Mouse (Mus musculus) hindbrain, embryonic 14.5 days (tissue): ENCODE results near the gene Pomgnt1. TPM values are rescaled to one million over a fixed set of nuclear protein-coding genes. Genes with fewer than 3 reads are reported as not detected.

Experiments used
- ATAC-seq: fragments of 200-750 bp; cut with Nextera tagmentation; 2 replicates; pipeline ENCODE4 v1.8.0; 2017; ENCODE audit warnings: moderate number of reproducible peaks, mild to moderate bottlenecking, moderate TSS enrichment, moderate library complexity; ENCODE audit not compliant: low FRiP score
- DNase-seq: peaks from one replicate; pipeline ENCODE4 v3.0.0-alpha.2; 2015; ENCODE audit warnings: low spot score
- H3K27ac ChIP-seq: fragments of 300-500 bp; sonication (generic); 2 replicates; pipeline ENCODE4 v1.5.1; 2014; ENCODE audit warnings: mild to moderate bottlenecking, moderate library complexity
- H3K27me3 ChIP-seq: fragments of 300-500 bp; sonication (generic); 2 replicates; pipeline ENCODE4 v1.6.1; 2014; ENCODE audit warnings: mild to moderate bottlenecking, low read length, mixed read lengths; ENCODE audit not compliant: control insufficient read depth, insufficient read depth
- H3K36me3 ChIP-seq: fragments of 300-500 bp; sonication (generic); replicated peaks from 2 replicates; pipeline ENCODE4 v1.6.1; 2014; ENCODE audit not compliant: control insufficient read depth, insufficient read depth
- H3K4me1 ChIP-seq: fragments of 300-500 bp; sonication (generic); replicated peaks from 2 replicates; pipeline ENCODE4 v1.6.1; 2014; ENCODE audit warnings: antibody characterized with exemption, low read length, mixed read lengths; ENCODE audit not compliant: control insufficient read depth, insufficient read depth
- H3K4me2 ChIP-seq: fragments of 300-500 bp; sonication (generic); replicated peaks from 2 replicates; pipeline ENCODE4 v1.6.1; 2014; ENCODE audit warnings: mild to moderate bottlenecking, moderate library complexity
- H3K4me3 ChIP-seq: fragments of 300-500 bp; sonication (generic); replicated peaks from 2 replicates; pipeline ENCODE4 v1.5.1; 2014; ENCODE audit warnings: mild to moderate bottlenecking, low read length
- H3K9ac ChIP-seq: fragments of 300-500 bp; sonication (generic); 2 replicates; pipeline ENCODE4 v1.6.1; 2014
- H3K9me3 ChIP-seq: fragments of 300-500 bp; sonication (generic); 2 replicates; pipeline ENCODE4 v1.6.1; 2016; ENCODE audit warnings: low read length; ENCODE audit not compliant: control insufficient read depth
- WGBS: fragments of 180-500 bp; shearing (Covaris S2); extraction: QIAGEN DNeasy Blood & Tissue Kit; methylation state at CpG from one replicate; pipeline ENCODE4 v1.1.7; 2014; 5-methylcytosine and 5-hydroxymethylcytosine counted together
- polyA plus RNA-seq: library from polyadenylated mRNA; unstranded; fragments of >200 nt; fragmentation: Nextera tagmentation; extraction: Ambion mirVana; gene quantifications from 2 replicates; pipeline ENCODE4 v1.2.1, GENCODE M21; 2014

Gene Pomgnt1
- polyA plus RNA-seq, 1 experiment from 2014 or later = 72.1 TPM

DNA sequence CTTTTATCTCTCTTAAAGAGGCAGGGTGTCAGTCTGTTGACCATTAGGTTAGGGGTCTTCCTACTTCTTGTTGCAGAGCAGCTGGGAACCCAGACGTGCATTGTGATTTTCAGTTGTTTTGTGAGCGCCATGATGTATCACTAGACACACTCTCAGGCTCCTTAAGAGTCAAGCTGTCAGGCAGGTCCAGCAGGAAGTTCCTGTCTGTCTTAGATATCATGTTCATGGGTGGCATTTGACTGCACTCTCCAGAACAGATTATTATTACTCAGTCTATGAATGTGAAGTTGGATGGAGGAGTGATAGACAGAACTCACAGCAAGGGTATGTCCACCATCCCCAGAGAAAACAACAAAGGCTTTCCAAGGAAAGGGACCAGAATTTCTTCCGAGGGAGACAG lies 80.8 kb downstream of the Pomgnt1 start:
- WGBS = 71% methylated on average over 3 of the region's 3 CpGs
- no peak overlapping the region for H3K4me2 ChIP-seq
- no peaks in the 10 kb centered on the region for H3K36me3 ChIP-seq
- H3K27ac ChIP-seq = no peak overlapping the region
- DNase-seq (no peak), ATAC-seq (no peak)
- no peaks in the 10 kb centered on the region for H3K4me1 ChIP-seq
- no peaks in the 10 kb centered on the region for H3K9me3 ChIP-seq
- H3K27me3 ChIP-seq = no peaks in the 10 kb centered on the region
- H3K4me3 ChIP-seq = no peak overlapping the region
- H3K9ac ChIP-seq = no peak overlapping the region

DNA sequence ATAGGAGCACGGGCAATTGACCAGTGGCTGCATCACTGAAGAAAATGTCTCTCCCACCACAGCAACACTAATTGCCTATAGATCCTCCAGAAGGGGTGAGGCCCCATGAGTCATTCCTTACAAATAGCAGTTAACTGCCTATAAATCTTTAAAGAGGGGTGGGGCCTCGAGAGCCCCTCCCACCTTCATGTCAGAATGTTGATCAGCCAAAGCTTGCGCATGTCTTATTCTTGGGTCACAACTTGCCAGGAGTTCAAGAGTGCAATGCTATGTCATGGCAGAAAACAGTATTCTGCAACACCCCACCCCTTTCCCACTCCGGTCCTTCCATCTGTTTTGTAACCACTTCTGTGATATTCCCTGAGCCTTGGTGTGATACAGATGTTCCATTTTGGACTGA lies 82.9 kb downstream of the Pomgnt1 start:
- no peaks in the 10 kb centered on the region for H3K9me3 ChIP-seq
- H3K9ac ChIP-seq = no peak overlapping the region
- no peaks in the 10 kb centered on the region for H3K36me3 ChIP-seq
- 85% methylated on average over 4 of the region's 4 CpGs for WGBS
- ATAC-seq (no peak), DNase-seq (no peak)
- H3K4me1 ChIP-seq = no peaks in the 10 kb centered on the region
- no peak overlapping the region for H3K4me2 ChIP-seq
- H3K27ac ChIP-seq = no peak overlapping the region
- no peak overlapping the region for H3K4me3 ChIP-seq
- no peaks in the 10 kb centered on the region for H3K27me3 ChIP-seq

DNA sequence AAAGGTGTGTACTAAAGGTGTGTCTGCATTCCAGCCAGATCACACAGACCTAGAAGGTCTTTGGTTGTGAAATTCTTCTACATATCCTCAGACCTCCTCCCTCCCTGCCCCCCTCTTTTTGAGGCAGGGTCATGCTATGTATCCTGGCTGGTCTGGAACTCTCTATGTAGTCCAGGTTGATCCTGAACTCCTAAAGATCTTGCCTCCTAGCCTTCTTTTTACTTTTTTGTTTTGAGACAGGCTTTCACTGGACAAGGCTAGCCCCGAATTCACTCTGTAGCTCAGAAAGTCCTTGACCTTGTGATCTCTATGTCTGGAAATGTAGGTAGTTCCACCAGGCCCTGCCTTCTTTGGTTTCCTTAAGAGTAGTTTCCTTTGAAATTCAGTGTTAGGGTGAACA lies 85.3 kb downstream of the Pomgnt1 start:
- ATAC-seq = no peak
- Histone ChIP-seq H3K9me3 (no peaks in the 10 kb centered on the region), H3K27me3 (no peaks in the 10 kb centered on the region), H3K27ac (no peak overlapping the region), H3K4me1 (no peaks in the 10 kb centered on the region), H3K4me2 (no peak overlapping the region), H3K9ac (no peak overlapping the region), H3K36me3 (no peaks in the 10 kb centered on the region), H3K4me3 (no peak overlapping the region)
- 85% methylated on average over 1 of the region's 1 CpGs for WGBS
- no peak for DNase-seq

Other genes starting within 250 kb of the Pomgnt1 start
- gene Kncn, start 239.4 kb upstream of the Pomgnt1 start, polyA plus RNA-seq = 0.13 TPM in 1 of 2 replicates, not detected in the other
- gene 6430628N08Rik, start 233.2 kb upstream of the Pomgnt1 start, polyA plus RNA-seq = 0.13 TPM in 1 of 2 replicates, not detected in the other
- 2.7 and 3.3 TPM in 2 replicates for gene Dmbx1, start 183.9 kb upstream of the Pomgnt1 start, polyA plus RNA-seq
- 18.0 and 18.5 TPM in 2 replicates for gene Faah, start 105.9 kb upstream of the Pomgnt1 start, polyA plus RNA-seq
- gene Nsun4, start 70.0 kb upstream of the Pomgnt1 start, polyA plus RNA-seq = 10.4 and 11.5 TPM in 2 replicates
- 438 and 513 TPM in 2 replicates for gene Uqcrh, start 48.8 kb upstream of the Pomgnt1 start, polyA plus RNA-seq
- 75.9 and 79.7 TPM in 2 replicates for gene Lrrc41, start 48.6 kb upstream of the Pomgnt1 start, polyA plus RNA-seq
- 7.0 and 7.2 TPM in 2 replicates for gene Rad54l, start 150 bp upstream of the Pomgnt1 start, polyA plus RNA-seq
- 2.7 and 3.2 TPM in 2 replicates for gene Lurap1, start 27.5 kb downstream of the Pomgnt1 start, polyA plus RNA-seq
- 0.21 TPM in 2 replicates for gene Tspan1, start 43.8 kb downstream of the Pomgnt1 start, polyA plus RNA-seq
- not detected in 2 replicates for gene 1700042G07Rik, start 49.5 kb downstream of the Pomgnt1 start, polyA plus RNA-seq
- gene Gm49337, start 49.5 kb downstream of the Pomgnt1 start, polyA plus RNA-seq = not detected in 2 replicates
- 66.3 and 69.0 TPM in 2 replicates for gene Pik3r3, start 97.8 kb downstream of the Pomgnt1 start, polyA plus RNA-seq